Mouse (Mus musculus) left cerebral cortex, adult 18-20 months (tissue): ENCODE data around the gene Taf3. TPM values are rescaled to one million over a fixed set of nuclear protein-coding genes. Genes with fewer than 3 reads are reported as not detected.

Experiments
- DNase-seq, 2 experiments: peaks; one replicate each; pipeline ENCODE4 v3.0.0; 2021 to 2022; ENCODE audit warnings: low spot score in 2 of 2, mixed read lengths in 1 of 2
- total RNA-seq, 2 experiments: library from RNA; stranded (reverse); gene quantifications; 2 replicates each; pipeline ENCODE4 v1.2.3; 2021

Gene Taf3
- total RNA-seq, 2 experiments from 2014 or later, result 14.3 to 17.1 TPM

DNA sequence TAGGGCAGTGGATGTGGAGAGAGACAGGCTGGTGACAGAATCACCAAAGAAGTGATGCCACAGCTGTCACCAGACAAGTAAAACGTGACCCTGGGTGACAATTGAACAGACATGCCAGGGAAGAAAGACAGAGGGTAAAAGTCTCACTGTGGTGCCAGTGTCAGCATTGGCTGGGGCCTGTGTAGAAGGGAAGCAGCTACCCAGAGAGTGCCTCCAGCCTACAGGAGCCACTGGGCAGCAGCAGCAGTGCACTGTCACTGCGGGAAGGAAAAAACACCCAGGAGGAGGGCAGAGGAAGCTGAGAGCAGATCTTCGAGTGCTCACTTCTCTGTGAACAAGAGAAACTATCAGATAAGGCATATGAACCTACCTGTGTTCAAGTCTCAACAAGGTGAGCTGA lies 86.7 kb downstream of the Taf3 start:
- no peak for DNase-seq

DNA sequence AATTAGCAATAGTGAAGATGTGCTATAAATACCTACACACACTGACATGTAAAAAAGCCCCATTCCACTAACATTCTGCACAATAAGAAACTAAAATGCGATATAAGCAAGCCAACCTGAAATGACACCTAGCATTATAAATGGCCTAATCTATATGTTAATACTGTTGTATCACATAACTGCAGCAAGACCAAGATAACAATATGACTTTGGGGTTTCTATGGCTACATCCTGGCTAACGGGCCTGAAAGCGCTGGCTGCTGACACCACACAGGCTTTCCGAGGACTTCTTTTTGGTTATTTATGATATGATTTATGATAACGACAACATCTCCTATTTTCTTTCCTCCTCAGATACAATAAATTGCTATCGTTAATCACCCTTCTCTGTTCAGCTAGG lies 90.4 kb downstream of the Taf3 start:
- no peak for DNase-seq

DNA sequence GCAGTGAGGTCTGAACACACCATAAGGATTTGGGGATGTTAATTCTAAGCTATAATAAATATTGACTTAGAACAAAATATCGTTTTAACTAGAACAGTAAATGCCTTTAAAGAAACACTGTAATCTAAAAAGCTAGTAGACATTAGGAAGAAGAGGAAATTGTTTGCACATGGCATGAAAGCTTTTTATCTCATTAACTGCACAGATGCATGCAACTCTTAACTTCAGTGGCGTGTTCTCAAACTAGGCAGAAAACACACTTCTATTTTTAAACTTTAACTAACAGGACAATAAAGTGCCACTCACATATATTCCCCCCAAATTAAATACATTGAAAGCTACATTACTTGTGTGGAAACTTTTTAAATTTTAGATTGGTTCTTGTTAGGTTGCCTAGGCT lies 91.8 kb downstream of the Taf3 start:
- no peak for DNase-seq

DNA sequence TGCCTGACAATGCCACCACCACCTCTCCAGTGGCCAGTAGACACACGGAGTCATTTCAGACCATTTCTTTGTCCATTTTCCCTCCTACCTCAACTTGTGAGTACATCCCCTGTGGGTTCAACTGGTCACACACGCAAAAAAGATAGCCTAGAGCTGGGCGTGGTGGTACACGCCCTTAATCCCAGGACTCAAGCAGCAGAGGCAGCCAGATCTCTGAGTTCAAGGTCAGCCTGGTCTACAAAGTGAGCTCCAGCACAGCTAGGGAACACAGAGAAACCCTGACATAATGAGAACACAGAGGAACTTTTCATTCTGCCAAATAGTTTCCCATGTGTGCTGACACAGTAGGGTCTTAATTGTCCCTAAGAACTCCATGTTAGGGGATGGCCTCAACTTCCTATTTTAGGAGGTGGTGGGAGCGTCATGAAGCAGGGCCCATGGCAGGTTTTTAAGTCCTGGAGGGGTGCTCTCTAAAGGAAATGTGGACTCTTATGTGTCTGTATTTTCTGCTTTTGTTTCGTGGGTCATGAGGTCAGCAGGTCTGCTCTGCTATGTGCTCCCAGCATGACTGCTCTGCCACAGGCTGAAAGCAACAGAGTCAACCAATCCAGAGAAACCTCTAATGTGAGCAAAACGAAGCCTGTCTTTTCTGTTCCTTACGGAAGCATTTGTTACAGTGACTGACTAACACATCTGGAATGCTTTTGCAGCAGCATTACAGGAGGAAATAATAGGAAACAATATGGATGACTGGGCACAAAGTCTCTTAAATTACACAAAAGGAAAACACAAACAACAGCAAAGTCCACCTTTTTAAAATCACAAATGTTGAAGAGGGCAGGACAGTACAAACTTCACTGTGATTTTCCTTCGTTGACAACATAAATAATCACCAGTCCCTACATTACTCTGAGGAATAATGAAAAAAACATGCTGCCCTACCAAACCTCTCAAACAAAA lies 92.5 kb downstream of the Taf3 start:
- no peak for DNase-seq

DNA sequence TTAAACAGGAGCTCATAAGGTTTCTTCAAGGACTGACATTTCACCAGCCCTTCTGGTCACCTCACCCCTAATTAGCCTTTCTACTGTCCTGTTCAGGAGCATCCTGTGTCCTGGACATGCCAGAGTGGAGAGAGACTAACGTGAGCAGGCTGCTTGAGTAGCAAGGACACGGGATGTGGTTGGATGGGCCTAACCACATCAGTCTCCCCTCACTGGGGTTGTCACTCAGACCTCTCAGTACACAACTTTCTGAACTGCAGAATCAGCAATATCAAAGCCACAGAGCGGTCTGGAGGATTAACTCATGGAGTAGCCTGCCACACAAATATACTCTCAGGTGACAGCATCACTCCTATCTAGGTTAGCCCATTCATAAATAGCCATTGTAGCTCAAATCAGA lies 101.7 kb downstream of the Taf3 start:
- DNase-seq, result no peak

DNA sequence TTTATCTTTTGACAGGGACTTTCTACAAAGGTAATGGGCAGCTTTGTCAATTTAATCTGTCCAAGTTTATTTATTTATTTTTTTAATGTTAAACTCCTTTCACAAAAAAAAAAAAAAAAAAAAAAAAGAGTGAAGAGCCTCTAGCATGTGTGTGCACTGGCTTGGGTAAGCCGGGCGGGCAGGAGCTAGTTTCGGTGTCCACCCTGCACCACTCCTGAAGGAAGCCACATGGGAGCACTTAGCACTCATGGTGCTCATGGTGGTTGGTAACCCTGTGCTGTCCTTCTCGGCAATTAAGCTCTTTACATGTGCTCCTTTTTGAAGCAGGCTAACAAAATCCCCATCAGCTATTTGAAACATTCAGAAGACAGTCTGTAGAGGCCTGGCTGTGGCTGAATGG lies 102.8 kb downstream of the Taf3 start:
- no peak for DNase-seq

DNA sequence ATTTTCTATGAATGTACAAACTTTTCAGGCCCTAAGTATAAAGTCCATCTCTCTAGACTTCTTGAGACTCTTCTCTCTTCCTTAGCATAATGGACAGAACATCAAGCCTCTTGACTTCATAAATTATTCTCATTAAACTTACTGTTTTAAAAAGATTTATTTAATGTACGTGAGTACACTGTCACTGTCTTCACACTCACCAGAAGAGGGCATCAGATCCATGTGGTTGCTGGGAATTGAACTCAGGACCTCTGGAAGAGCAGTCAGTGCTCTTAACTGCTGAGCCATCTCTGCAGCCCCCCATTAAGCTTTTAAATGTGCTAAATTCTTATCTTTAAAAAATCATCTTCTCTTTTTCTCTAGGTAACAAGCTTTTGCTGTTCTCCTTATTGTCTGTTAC lies 105.4 kb downstream of the Taf3 start:
- no peak for DNase-seq

DNA sequence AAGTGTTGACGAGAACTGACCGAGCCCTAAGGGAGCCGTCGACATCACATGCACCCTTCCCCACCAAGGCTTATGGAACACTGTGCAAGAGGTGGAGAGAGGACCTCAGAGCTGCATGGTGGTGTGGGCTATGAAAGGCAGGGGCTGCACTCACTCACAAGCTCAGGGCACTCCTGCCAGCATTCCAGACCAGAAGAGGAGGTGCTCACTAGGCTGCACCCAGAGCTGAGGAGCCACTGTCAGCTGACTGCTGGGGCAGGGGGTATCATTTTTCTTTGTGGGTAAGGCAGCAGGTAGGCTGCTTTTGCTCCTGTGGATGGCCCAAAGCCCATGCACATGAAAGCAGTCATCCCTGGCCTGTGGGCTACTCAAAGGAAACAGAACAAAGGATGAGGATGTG lies 109.1 kb downstream of the Taf3 start:
- no peak for DNase-seq

DNA sequence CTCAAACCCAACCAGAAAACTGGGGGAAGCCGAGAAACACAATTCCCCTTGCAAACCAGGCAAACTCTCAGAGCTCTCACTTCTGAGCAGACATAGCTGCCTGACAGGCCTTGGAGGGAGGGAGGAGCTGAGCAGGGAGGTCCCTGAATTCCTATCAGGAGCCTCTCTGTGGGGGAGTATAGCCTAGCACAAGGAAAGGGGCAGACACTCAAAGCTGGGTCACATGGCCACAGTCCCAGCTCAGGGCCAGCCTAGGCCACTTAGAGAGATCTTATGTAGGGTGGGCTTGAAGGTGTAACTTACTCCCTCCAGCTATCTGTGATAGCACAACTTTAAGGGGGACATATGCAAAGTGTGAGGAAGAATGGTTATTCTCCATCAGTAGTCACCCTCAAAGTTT lies 112.4 kb downstream of the Taf3 start:
- DNase-seq, result no peak

DNA sequence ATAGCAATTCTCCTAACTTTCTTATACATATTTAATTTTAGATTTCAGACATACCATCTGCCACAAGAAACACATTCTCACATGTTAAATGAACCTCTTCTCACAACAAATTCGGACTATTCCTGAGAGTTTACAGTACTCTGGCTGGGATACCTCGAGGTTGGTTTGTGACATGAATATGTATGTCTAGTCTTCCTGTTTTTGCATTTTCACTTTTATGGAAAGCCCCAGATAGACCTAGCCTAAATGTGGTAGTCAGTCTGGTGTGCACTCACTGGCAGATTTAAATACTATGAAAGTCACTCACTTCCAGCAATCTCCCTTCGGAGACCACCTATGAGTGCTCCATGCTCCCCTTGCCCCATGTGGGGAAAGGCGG lies 121.5 kb downstream of the Taf3 start:
- no peak for DNase-seq

DNA sequence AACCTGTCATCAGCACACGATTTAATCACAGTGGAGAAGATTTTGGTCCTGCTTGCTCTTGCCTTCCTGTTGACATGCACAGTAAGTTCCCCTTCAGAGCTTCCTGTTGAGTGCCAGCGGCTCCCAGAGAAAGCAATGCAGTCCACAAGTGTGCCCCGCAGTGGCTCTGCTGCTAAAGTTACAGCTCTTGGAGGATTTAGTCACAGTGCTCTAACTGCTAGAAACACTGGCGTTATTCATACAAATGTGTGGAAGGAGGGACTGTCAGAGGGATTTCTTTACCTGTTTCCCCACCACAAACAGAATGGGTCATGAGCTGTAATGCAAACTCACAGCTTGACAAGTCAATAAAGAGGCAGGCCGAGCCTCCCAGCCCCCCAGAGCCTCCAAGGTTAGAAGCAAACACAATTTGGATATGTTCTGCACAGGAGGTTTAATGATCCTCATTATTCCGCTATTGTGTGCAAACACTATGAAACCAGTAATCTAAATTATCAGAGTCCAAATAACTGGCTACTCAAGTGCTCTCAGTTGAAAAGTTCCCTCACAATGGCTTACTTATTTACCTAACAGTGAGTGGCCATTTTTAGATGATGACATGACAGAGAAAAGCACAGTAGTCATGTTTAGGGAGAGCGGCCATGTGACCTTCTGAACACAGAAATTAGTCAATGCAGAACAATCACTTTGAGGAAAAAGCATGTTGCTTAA lies 122.0 kb downstream of the Taf3 start:
- no peak for DNase-seq

DNA sequence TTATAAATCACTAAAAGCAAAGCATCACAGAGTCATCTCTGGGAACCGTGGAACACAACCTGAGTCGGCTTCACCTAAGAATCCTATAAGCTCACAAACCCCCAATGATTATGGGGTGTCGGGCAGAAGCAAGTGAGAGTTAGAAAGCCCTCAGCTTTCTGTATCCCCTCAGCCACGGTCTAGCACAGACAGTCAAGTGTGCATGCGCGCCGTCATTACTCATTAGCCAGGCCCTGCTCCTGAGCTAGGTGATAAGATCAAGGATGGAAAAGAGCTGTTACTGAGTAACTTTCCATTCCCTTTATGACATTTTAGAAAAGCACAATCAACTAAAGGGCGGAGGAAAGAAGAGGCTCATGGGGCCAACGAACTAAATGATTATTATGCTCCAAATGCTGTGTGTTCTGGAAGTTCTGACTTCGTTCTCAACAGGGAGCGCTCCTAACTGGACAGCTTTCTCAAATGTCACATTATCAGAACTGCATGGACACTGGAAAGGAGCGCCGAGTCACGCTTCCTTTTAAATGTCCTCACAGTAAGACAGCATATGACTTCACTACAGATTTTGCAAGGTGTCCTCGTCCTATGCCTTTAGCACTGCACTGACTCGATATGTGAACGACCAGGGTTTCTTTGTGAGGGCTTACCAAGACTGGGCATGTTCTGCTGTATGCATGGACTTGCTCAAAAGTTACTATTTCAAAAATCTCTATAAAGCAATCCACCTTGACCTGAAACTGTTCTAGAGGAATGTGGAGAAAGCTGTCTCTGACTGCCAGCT lies 129.5 kb downstream of the Taf3 start:
- DNase-seq, result no peak

DNA sequence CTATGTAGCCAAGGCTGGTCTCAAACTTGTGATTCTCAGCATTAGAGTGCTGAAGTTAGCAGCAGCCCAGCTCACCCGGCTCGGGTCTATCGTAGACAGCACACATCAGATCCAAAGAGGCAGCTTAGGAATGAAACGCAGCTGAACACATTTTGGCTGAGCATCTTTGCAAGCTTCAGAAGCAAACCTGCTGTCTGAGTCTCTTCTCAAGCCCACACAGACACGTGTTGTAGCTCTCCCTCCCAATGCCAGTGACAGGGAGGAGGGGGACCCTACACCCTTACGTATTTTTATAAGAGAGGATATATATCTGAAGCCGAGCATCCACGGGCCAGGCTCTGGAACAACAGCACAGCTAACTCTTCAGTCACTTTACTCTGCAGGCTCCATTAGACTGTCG lies 130.8 kb downstream of the Taf3 start:
- no peak for DNase-seq

DNA sequence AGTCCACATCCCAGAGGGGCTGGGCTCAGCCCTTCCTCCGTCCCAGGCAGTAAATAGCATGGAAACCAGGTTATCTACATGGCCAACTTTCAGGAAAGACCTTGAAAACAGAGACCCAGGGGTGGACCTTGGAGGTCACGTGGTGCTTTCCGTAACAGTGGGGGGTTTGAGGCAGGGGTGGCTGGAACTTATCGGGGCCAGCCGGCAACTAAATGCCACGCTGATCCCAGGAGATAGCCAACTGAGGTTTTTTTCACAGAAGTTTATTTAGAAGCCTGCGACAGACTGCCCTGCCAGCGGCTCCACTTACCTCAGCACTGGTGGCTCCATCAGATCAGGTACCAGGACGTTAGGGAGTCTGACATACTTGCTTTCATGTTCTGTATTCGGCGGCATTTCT lies 142.4 kb downstream of the Taf3 start:
- no peak for DNase-seq

DNA sequence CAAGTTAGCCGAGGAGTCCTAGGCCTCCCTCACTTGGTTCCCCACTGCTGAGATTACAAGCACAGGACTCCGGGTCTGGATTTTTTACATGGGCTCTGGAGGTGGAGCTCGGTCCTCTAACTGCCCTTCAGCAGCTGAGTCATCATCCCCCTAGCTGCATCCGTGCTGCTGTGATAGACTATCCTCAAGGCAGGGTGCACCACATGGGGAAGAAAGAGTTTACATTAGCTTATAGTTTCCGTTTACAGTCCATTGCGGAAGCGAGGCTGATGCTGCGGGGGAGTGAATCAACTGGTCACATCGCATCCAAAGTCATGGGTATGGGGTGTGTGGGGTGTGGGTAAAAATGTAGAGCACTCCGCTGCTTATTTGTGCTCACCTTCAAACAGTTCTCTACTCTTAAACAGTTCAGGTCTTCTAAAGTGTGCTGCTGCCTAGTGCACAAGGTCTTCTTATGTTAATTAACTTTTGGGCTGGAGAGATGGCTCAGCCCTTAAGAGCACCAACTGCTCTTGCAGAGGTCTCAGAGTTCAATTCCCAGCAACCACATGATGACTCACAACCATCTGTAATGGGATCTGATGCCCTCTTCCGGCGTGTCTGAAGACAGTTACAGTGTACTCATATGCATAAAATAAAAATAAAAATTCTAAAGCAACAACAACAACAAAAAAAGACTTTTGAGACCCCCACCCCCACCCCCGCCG lies 144.4 kb downstream of the Taf3 start:
- DNase-seq, result no peak

DNA sequence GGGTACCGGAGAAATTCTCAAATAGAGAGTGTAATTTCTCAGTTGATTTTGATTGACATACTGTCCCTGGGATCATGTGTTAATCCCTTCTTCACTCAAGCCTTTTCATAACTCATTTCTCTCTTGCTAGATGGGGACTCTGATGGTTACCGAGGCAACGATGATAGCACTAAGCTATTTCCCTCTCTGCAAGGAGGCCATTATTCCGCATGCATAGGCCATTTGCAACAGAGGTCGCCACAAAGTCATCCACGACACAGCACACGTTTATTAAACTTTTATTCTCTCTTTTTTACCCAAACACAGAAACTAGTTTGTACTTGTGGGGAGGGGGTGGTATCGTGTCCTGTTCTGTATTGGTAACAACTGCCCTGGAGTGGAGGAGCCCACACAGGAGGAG lies 150.6 kb downstream of the Taf3 start:
- no peak for DNase-seq

DNA sequence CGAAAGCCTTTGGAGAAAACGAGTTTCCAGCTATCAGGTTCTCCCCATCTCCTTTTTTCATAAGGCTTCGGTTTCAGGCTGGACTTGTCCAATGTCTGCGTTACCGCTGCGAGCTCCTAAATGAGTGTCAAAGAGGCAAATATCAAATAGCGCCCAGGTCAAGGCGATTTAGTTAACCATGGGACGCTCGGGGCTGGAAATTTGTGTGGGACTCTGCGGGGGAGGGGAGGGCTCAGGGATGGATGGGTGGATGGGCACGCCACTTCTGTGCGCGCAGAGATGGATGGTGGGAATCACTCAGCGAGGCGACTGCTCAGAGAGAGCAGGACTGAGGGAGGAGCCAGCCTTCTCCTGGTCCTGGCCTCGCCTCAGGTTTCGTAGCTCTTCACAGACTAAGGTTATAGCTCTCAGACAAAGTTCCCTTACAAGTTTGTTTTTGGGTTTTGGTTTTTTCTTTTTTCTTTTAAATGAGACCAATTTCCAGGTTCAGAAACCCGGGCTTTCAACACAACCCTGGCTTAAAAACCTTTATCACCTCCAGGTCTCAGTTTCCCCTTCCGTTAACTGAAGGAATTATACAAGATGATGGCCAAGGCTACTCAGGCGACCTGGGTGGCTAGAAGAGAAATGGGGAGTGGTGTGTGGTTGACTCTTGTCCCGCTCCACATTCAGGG lies 152.2 kb downstream of the Taf3 start:
- DNase-seq, result no peak

DNA sequence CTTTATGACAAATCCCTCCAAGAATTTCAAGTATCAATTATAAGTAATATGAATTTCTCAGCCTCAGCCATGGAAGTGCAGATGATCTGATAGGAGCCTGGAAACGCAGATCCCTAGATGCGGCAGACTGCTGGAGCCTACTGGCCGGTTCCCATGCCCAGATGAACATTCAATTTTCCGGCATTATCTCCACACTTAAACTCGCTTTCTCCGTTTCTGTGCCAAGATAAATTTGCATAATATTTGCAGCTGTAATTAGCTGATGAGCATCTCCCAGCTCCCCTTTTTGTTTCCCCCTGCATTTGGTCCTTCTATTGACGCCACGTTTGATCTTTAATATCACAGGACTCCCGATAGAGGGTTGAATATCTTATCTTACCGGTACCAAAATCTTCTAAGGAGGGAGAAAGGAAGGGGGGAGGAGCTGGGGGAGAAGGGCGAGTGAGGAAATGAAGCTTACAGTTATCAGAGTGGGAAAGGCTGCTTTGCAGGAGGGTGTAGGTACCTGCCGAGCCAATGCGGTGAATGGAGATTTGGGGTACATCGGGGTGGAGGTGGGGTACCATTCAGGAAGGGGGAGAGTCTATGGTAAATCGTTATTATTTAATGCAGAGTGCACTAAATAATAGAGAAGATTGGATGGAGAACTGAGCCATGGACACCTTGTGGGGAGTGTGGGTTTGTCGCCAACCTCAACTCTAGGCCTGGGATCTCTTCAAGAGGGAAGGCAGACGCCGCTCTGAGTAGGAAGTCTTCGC lies 153.4 kb downstream of the Taf3 start:
- no peak for DNase-seq

DNA sequence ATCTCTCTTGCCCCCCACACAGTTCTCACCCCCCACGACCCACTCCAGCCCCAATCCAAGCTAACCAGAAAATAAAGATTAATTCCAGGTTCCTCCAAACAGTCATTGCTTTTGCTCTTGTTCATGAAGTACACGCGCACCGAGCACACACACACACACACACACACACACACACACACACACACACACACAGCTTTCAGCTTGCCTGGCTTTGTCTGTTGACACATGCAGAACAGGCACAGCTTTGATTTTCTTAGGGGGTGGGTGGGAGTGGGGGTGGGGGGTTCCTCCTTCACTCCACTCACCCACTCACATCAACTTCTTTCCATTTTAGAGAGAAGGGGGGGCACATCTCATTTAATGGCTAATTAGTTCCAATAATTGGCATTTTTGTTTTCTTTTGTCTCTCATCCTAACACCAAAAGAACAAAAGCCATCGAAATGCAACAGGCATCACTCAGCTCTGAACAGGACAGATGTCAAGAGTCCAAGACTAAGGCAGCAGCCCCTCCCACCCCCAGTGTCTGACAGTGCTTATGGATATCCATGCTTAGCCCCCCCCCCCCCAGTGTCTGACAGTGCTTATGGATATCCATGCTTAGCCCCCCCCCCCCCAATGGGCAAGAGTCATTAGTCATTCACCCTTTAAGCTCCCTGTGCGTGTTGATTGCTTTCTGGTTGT lies 155.0 kb downstream of the Taf3 start:
- no peak for DNase-seq
